Mouse (Mus musculus) neural tube, embryonic 10.5 days (tissue): ENCODE results near the gene Tex101.
"Not testable (repeated sequence)": the region's sequence is repeated elsewhere in the genome, so short reads cannot be mapped to it uniquely, and the experiment has no call there.

Experiments used
- DNase-seq: peaks from one replicate; pipeline ENCODE4 v3.0.0-alpha.2; 2017; ENCODE audit warnings: low spot score; ENCODE audit errors: extremely low spot score

The Tex101 gene

GRCm38 (mm10) chr7:24676575-24676974 is at the start of gene Tex101:
TSS of gene Tex101 (minus strand) at chr7:24676675.
- DNase-seq = no peak

DNA sequence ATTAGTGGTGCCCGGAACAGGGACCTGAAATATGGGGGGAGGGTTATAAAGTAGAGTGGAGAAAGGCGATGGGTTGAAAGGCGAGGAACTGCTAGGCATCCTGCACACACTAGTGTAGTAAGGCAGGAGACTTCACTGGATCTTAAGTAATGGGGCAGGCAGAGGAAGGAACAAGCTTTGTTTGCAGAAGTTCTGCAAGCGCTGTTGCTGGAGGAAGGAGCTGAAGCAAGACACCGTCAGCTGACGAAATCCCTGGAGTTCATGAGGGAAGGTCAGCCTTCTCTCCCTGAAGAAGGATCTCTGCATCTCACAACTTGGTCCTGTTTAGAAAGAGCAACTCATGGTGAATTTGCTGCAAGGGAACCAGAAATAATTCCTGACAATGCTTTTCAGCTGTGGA is 38.6 kb upstream of the Tex101 start:
- DNase-seq = no peak

DNA sequence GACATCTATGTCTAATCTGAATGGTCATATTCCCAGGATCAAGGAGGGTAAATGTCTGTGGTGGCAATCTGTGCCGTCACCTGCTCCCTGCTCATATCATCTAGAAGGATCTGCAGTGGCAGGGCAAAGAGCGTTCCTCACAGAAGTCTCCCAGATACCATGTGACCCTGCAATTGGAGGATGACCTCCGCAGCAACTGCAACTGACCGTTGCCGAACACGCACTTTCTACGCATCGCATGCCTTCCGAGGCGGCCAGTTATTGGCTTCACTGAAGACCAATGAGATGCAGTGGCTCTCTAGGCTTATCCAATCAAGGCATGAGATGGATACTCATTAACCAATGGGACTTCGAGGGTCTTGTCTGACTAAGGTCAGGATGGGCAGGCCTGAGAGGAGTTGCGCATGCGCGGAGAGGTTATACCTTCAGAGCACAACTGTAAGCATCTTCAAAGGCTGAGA is 32.4 kb upstream of the Tex101 start, which contains the start of gene BC049730:
Gene BC049730, plus strand, starts transcription at position 411 of the 461 bp plus-strand sequence.
- DNase-seq = no peak

DNA sequence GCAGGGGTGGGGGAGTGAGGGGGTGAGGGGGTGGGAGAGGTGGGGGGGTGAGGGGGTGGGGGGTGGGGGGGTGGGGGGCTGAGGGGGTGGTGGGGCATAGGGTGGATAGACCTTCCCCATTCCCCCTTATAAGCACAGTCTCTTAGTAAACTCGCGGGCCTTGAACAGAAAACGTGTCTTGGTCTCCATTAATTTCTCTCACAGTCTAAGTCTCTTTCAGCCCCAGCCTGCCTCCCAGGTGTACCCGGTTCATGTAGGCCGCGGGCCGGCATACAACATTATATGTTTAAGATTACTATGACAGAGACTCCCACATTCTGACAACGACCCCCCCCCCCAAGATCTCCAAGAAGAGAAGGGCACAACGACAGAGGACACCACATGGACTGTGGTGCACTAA is 26.4 kb upstream of the Tex101 start:
- DNase-seq = not testable (repeated sequence)

- not testable (repeated sequence) for DNase-seq
These were observed 21.4 kb upstream of the Tex101 start for GRCm38 (mm10) chr7:24697891-24698290.

DNA sequence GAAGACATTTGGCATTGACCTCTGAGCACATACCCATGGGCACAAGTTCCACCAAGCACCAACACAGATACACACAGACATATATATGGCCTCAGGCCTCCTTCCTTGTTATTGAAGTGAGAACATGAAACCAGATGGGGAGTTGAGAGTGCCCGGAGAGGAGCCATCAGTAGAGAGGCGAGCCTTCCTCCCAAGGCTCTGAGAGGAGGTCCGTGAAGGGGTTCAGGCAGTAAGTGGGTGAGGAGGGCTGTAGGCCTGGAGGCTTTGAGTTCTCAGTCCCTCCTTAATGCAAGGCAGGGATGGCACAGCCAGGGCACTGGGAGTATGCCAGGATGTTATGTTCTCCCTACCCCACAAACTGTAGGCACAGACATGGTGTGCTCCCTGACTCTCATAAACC is 16.2 kb upstream of the Tex101 start:
- not testable (repeated sequence) for DNase-seq

GRCm38 (mm10) chr7:24687519-24687918 is 11.0 kb upstream of the Tex101 start:
- not testable (repeated sequence) for DNase-seq

DNA sequence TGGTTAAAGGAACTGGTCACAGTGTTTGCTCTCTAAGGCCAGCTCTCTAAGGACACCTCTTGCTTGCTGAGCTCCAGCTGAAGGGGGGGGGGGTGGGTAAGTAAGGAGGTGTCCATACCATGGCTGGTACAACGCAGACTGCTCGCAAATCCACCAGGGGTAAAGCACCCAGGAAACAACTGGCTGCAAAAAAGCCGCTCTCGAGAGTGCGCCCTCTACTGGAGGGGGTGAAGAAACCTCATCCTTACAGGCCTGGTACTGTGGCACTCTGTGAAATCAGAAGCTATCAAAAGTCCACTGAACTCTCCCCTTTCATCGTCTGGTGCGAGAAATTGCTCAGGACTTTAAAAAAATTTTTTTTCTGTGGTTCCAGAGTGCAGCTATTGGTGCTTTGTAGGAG is 7.6 kb upstream of the Tex101 start:
- DNase-seq = not testable (repeated sequence)

DNA sequence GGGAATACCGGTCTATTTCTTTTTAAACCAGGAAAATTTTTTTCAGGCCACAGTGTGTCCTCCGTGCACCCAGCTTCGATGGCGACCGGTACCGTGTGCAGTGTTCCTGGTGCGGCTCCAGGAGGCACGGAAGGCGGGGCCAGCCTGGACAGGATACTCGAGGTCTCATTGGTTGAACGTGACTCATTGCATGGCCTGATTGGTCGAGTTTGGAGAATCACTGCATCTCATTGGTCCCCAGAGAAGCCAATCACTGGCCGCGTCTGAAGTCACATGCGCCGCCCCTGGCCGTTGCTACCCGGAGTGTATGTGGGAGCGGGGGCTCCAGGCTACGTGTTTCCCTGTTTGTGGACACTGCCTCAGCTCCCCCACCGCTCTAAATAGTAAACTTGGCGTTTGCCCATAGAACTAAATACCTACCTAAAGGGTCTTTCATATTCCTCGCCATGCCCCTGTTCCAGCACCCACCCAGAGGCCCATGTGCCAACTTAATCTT is 4.5 kb downstream of the Tex101 start:
- no peak for DNase-seq

DNA sequence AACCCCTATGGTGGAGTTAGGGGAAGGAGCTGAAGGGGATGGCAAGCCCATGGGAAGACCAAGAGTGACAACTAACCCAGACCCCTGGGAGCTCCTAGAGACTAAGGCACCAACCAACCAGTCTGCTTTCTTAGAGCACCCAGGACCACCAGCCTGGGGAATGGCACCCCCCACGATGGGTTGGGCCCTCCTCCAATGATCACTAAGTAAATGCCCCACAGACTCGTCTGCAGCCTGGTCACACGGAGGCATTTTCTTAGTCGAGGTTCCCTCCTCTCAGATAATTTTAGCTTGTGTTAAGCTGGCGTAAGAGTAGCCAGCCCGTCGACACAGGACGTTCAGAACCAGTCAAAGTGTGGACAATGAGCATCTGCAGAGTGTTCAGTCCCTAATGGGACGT is 11.5 kb downstream of the Tex101 start:
- no peak for DNase-seq

GRCm38 (mm10) chr7:24664301-24664700 is 12.2 kb downstream of the Tex101 start:
- no peak for DNase-seq

- DNase-seq = peak; percentile 83
These were observed 13.9 kb downstream of the Tex101 start for GRCm38 (mm10) chr7:24662575-24662974.

DNA sequence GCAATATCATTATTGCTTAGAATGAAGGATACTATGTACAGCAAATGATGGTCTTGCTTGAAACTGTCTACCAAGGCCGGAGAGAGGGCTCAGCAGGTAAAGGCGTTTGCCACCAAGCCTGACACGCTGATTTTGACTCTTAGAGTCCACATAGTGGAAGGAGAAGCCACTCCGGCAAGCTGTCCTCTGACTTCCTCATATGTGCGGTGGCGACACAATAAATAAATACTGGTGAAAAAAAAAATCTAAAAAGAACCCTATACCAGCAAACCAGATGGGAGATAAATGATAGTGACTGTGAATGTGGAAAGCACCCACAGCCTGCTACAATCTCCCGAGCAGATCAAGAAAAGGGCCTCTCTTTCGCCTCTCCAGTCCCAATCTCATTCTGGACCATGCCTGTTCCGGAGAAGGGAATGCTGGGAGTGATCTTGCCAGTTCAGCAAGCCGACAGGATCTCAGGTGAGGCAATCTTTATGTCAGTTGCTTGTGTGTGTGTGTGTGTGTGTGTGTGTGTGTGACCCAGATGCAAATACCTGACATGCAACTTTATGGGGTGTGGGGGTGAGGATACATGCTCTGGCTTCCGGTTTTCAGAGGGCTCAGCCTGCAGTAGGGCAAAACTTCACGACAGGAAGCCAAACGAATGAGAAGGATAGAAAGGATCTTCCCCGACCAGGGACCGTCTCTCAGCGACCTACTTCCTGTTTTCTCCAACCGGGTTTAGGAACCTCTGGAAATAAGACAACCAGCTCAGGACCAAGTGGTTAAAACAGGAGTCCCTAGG is 15.2 kb downstream of the Tex101 start:
- no peak for DNase-seq

DNA sequence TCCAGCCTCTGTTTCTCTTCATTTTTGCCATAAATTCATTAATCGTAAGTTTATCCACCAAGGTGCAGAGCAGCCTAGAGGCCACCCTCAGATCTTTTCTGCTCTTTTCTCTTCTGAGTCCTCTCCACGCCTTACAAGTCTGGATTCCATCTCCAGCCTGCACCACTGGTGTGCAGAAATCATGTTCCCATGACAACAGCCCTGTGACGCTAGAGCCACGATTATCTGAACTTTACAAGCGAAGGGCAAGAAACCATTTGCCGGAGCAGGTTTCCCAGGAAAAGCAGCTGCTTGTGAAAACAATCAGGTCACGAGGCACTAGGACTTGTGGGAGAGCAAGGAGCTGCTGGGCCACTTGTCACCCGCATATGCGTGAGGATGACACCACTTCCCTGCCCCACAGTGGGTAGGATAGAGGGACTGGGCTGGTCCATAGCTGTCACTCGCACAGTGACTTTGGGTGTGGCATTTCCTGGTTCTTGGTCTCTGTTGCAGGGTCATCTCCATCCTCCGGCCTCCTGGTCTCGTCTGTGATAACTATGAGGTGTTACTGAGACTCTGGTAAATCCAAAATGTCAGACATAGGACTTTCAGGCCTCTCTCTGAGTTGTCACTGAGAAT is 16.6 kb downstream of the Tex101 start:
- DNase-seq = no peak

- DNase-seq = peak; percentile 68
These were observed 22.8 kb downstream of the Tex101 start for GRCm38 (mm10) chr7:24653681-24654080.

- DNase-seq = no peak
These were observed 30.0 kb downstream of the Tex101 start for GRCm38 (mm10) chr7:24646486-24646885.

DNA sequence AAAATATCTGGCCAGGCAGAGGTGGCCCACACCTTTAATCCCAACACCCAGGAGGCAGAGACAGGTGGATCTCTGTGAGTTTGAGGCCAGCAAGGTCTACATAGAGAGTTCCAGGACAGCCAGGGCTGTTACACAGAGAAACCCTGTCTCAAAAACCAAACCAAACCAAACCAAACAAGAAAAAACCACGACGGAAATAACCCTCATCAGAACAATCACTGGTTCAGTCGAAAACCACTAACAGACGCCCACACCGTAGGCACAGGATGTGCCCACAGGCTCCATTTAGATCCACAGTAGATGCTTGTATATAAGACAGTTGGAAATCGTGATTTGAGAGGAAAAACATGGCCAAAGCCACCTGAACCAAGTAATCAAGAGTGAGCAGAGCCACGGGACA is 31.5 kb downstream of the Tex101 start:
- no peak for DNase-seq

- no peak for DNase-seq
These were observed 32.0 kb downstream of the Tex101 start for GRCm38 (mm10) chr7:24644492-24644891.

GRCm38 (mm10) chr7:24642491-24642890 is 34.0 kb downstream of the Tex101 start:
- DNase-seq = peak; percentile 62

GRCm38 (mm10) chr7:24640450-24640849 is 36.0 kb downstream of the Tex101 start:
- no peak for DNase-seq

DNA sequence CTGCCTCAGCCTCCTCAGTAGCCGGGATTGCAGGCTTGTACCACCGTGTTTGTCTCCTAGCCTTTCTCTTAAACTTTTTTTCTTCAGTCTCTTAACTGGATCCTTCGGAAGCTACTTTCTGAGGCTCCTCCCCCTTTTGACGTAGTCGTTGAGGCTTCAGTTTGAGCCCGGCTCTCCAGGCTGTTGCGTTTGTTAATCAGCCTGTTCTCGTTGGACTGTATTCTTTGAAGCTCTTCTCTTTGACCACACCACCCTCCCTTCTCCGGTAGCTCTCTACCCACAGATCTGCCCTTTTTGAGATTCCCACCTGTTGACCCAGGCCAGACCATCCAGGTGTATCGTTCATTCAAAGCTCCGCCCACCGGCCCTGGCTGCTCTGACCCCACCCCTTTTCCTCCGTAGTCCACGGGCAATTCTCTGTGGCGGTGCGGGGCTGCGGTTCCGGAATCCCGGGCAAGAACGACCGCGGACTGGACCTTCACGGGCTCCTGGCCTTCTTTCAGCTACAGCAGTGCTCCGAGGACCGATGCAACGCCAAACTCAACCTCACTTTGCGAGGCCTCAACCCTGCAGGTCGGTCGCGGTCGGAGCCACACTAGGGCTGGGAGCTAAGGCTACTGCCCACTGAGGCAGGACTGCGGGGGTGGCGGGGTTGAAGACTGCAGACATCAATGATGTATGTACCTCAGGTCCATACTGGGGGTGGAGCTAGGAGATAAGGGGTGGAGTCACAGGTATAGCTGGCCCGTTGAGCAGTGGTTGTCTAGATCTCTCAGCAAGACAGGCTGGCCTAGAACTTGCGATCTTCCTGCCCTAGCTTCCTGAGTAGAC is 38.2 kb downstream of the Tex101 start:
- DNase-seq = no peak

- peak; percentile 30 for DNase-seq
These were observed 39.4 kb downstream of the Tex101 start for GRCm38 (mm10) chr7:24637046-24637445.
